Mouse (Mus musculus): ENCODE data around the gene Lrriq1.

Lrriq1 gene

GRCm38 (mm10) chr10:103029132-103029729 lies 206.9 kb downstream of the Lrriq1 start:
- DNase-seq (ENCODE audit: low spot score) = no peak

- peak; percentile 45 for DNase-seq (ENCODE audit: low spot score)
These were observed 207.6 kb downstream of the Lrriq1 start for GRCm38 (mm10) chr10:103028253-103029131.

- DNase-seq (ENCODE audit: low spot score) = no peak
These were observed 208.2 kb downstream of the Lrriq1 start for GRCm38 (mm10) chr10:103027931-103028252.

- DNase-seq (ENCODE audit: low spot score) = no peak
These were observed 208.7 kb downstream of the Lrriq1 start for GRCm38 (mm10) chr10:103027226-103027930.

GRCm38 (mm10) chr10:103026636-103027225 lies 209.4 kb downstream of the Lrriq1 start:
- DNase-seq (ENCODE audit: low spot score) = no peak

- DNase-seq (ENCODE audit: low spot score) = no peak
These were observed 233.6 kb downstream of the Lrriq1 start for GRCm38 (mm10) chr10:103002556-103002955.

- DNase-seq (ENCODE audit: low spot score) = no peak
These were observed 235.2 kb downstream of the Lrriq1 start for GRCm38 (mm10) chr10:103000902-103001301.

- DNase-seq (ENCODE audit: low spot score) = no peak
These were observed 236.5 kb downstream of the Lrriq1 start for GRCm38 (mm10) chr10:102999584-102999983.
